Mouse (Mus musculus): ENCODE results near the gene Srms. TPM values are rescaled to one million over a fixed set of nuclear protein-coding genes. Genes with fewer than 3 reads are reported as not detected.

The Srms gene
- total and polyA plus RNA-seq, 3 experiments, result 0.04 TPM; not detected in 2

DNA sequence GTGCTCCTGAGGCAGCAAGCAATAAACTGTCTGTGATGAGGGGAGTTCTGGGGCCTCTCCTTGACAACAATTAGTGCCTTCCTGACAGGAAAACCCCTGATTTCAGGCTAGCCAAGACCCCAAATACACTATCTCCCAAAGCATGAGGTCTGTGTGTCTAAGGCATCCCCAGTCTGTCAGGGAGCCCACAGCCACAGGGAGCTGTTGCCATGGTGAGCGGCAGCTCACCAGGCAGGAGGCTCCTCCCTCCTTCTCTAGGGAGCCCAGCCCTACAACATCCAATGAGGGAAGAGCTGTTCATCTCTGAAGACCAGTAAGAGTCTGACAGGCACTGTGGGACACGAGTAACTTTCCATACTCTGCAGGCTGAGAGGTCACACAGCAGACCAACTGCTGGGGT is 53.2 kb downstream of the Srms start:
- peaks cover 0 to 2% of the 10 kb centered on the region in 2 experiments; a peak in 1 of 4 replicates for H3K27me3 ChIP-seq (ENCODE audit: control insufficient read depth in 1 of 2, insufficient read depth in 2 of 2, low read length in 2 of 2)
- H3K4me3 ChIP-seq (ENCODE audit: control insufficient read depth in 1 of 2, insufficient read depth in 1 of 2, low read depth in 2 of 2, low read length in 2 of 2), result no peak overlapping the region
- no peak for DNase-seq (ENCODE audit: low read depth, low spot score)
- no peaks in the 10 kb centered on the region for H3K9me3 ChIP-seq (replicated peaks; ENCODE audit: insufficient read depth, low read length)
- TF ChIP-seq USF1 (IDR thresholded peaks at IDR 0.05; ENCODE audit: low read depth, low read length) (no peak), NRF1 (IDR thresholded peaks at IDR 0.05; ENCODE audit: insufficient read depth, low read depth, low read length, poor library complexity, severe bottlenecking) (no peak), ZKSCAN1 (IDR thresholded peaks at IDR 0.05; ENCODE audit: low read depth, low read length) (no peak), USF2 (IDR thresholded peaks at IDR 0.05; ENCODE audit: borderline replicate concordance in 1 of 2, insufficient read depth in 1 of 2, low read depth in 1 of 2, low read length in 2 of 2) (no peak), EP300 (IDR thresholded peaks at IDR 0.05; ENCODE audit: low read depth in 1 of 2, low read length in 2 of 2) (no peak), ZC3H11A (IDR thresholded peaks at IDR 0.05; ENCODE audit: low read depth, low read length) (no peak), NELFE (IDR thresholded peaks at IDR 0.05; ENCODE audit: low read depth, low read length) (no peak), HCFC1 (IDR thresholded peaks at IDR 0.05; ENCODE audit: low read depth, low read length) (no peak), BHLHE40 (IDR thresholded peaks at IDR 0.05; ENCODE audit: borderline replicate concordance, low read depth, low read length) (no peak), KAT2A (conservative IDR thresholded peaks at IDR 0.05; ENCODE audit: low read depth, low read length) (no peak), MXI1 (IDR thresholded peaks at IDR 0.05; ENCODE audit: low read depth, low read length) (no peak), GATA1 (IDR thresholded peaks at IDR 0.05; ENCODE audit: low read depth, low read length) (no peak), POLR2AphosphoS2 (IDR thresholded peaks at IDR 0.05; ENCODE audit: low read length) (no peak), MAFK (IDR thresholded peaks at IDR 0.05; ENCODE audit: borderline replicate concordance, low read depth, low read length) (no peak), TCF12 (IDR thresholded peaks at IDR 0.05; ENCODE audit: low read depth, low read length) (no peak), ELF1 (IDR thresholded peaks at IDR 0.05; ENCODE audit: low read depth, low read length) (no peak), POLR2A (IDR thresholded peaks at IDR 0.05; ENCODE audit: control insufficient read depth in 1 of 2, insufficient read depth in 1 of 2, low read depth in 1 of 2, low read length in 2 of 2, poor library complexity in 1 of 2) (no peak), MEF2A (IDR thresholded peaks at IDR 0.05; ENCODE audit: extremely low read depth, insufficient replicate concordance, low read depth, low read length, poor library complexity, severe bottlenecking) (no peak), CTCF (IDR thresholded peaks at IDR 0.05 in 2 of 3, conservative IDR thresholded peaks at IDR 0.05 in 1 of 3; ENCODE audit: control insufficient read depth in 1 of 3, insufficient read depth in 1 of 3, low read depth in 2 of 3, low read length in 3 of 3, poor library complexity in 1 of 3, severe bottlenecking in 1 of 3) (no peak), MAZ (IDR thresholded peaks at IDR 0.05; ENCODE audit: low read depth, low read length) (no peak)
- no peak overlapping the region for H3K27ac ChIP-seq (ENCODE audit: control insufficient read depth, low read depth, low read length)
- no peaks in the 10 kb centered on the region for H3K79me2 ChIP-seq (ENCODE audit: control insufficient read depth, insufficient read depth, low read length, poor library complexity)
- H3K36me3 ChIP-seq (ENCODE audit: control insufficient read depth in 1 of 2, insufficient read depth in 2 of 2, low read length in 2 of 2), result no peaks in the 10 kb centered on the region
- H3K9ac ChIP-seq (ENCODE audit: control insufficient read depth, low read depth, low read length, poor library complexity, severe bottlenecking), result no peak overlapping the region
- no peaks in the 10 kb centered on the region for H3K4me1 ChIP-seq (ENCODE audit: control insufficient read depth in 1 of 2, insufficient read depth in 2 of 2, low read length in 2 of 2)

DNA sequence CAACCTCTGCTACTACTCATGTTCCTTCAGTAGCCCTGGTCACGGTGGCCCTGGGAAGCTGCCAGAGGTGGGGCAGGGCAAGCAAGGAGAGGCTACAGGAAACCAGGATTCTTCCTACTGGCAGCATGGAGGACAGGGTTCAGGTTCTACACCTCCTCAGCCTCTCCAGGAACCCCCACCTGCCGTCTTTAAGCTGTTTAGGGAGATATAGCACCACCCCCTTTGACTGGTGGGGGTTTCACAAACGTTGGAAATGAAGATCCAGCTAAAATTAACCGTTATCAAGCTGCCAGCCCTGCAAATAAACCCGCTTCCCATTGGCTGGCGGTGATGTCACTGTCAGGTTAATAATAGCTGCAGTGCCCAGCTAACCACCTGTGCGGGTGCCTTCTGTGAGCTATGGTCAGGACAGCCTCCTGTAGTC is 53.9 kb downstream of the Srms start:
- H3K79me2 ChIP-seq (ENCODE audit: control insufficient read depth, insufficient read depth, low read length, poor library complexity), result no peaks in the 10 kb centered on the region
- H3K27ac ChIP-seq (ENCODE audit: control insufficient read depth, low read depth, low read length), result no peak overlapping the region
- no peak overlapping the region for H3K9ac ChIP-seq (ENCODE audit: control insufficient read depth, low read depth, low read length, poor library complexity, severe bottlenecking)
- no peaks in the 10 kb centered on the region for H3K36me3 ChIP-seq (ENCODE audit: control insufficient read depth in 1 of 2, insufficient read depth in 2 of 2, low read length in 2 of 2)
- 0 out of 4 replicates have a peak, but pooled peaks cover 0 to 2% of the 10 kb centered on the region in 2 experiments for H3K27me3 ChIP-seq (ENCODE audit: control insufficient read depth in 1 of 2, insufficient read depth in 2 of 2, low read length in 2 of 2)
- DNase-seq (ENCODE audit: low read depth, low spot score), result no peak
- TF ChIP-seq MYC (IDR thresholded peaks at IDR 0.05; ENCODE audit: low read depth, low read length), result no peak
- TF ChIP-seq NRF1 (IDR thresholded peaks at IDR 0.05; ENCODE audit: insufficient read depth, low read depth, low read length, poor library complexity, severe bottlenecking), result no peak
- TF ChIP-seq ELF1 (IDR thresholded peaks at IDR 0.05; ENCODE audit: low read depth, low read length), result no peak
- no peak for TF ChIP-seq KAT2A (conservative IDR thresholded peaks at IDR 0.05; ENCODE audit: low read depth, low read length)
- TF ChIP-seq ETS1 (IDR thresholded peaks at IDR 0.05; ENCODE audit: low read depth, low read length), result no peak
- TF ChIP-seq POLR2AphosphoS5 (IDR thresholded peaks at IDR 0.05; ENCODE audit: borderline replicate concordance, low read depth, low read length), result no peak
- no peak for TF ChIP-seq CTCF (IDR thresholded peaks at IDR 0.05 in 2 of 3, conservative IDR thresholded peaks at IDR 0.05 in 1 of 3; ENCODE audit: control insufficient read depth in 1 of 3, insufficient read depth in 1 of 3, low read depth in 2 of 3, low read length in 3 of 3, poor library complexity in 1 of 3, severe bottlenecking in 1 of 3)
- TF ChIP-seq MXI1 (IDR thresholded peaks at IDR 0.05; ENCODE audit: low read depth, low read length), result no peak
- no peak overlapping the region for H3K4me3 ChIP-seq (ENCODE audit: control insufficient read depth in 1 of 2, insufficient read depth in 1 of 2, low read depth in 2 of 2, low read length in 2 of 2)
- no peaks in the 10 kb centered on the region for H3K9me3 ChIP-seq (replicated peaks; ENCODE audit: insufficient read depth, low read length)
- no peaks in the 10 kb centered on the region for H3K4me1 ChIP-seq (ENCODE audit: control insufficient read depth in 1 of 2, insufficient read depth in 2 of 2, low read length in 2 of 2)

Measured in MEL (cell line).